Mouse (Mus musculus) bone marrow, adult 2 months (tissue): ENCODE data around the gene Itih2.

Experiments
- CTCF ChIP-seq: fragments of 200-500 bp; IDR thresholded peaks from 2 replicates; pipeline ENCODE4 v1.5.1; 2011; ENCODE audit warnings: low read length, control low read depth; ENCODE audit not compliant: control insufficient read depth, insufficient read depth
- POLR2A ChIP-seq: fragments of 200-500 bp; IDR thresholded peaks from 2 replicates; pipeline ENCODE4 v1.6.1; 2011; ENCODE audit warnings: low read depth, mild to moderate bottlenecking, control low read depth, low read length, borderline replicate concordance; ENCODE audit not compliant: control insufficient read depth

- TF ChIP-seq CTCF (no peak), POLR2A (no peak)
These were observed 14.3 kb upstream of the Itih2 start for GRCm38 (mm10) chr2:10145514-10145913.
